Mouse (Mus musculus): ENCODE measurements around the gene Eif2b2.

The Eif2b2 gene

DNA sequence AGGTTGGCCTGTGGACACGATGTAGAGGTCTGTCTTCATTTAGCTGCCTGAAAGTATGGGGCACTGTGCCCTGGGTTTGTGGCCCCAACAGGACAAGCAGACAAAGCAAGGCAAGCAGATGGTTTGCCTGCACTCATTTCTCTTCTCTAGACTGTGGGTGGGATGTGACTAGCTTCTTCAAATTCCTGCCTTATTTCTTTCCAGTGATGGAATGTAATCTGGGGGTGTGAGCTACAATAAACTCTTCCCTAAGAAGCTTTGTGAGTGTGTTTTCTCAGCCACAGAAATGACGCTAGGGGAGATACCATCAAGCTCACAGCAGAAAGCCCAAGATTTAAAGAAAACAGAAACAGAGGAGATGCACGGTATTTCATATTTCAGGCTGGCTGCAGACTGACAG is 32.8 kb downstream of the Eif2b2 start:
- DNase-seq (ENCODE audit: low read depth, low spot score), result no peak

DNA sequence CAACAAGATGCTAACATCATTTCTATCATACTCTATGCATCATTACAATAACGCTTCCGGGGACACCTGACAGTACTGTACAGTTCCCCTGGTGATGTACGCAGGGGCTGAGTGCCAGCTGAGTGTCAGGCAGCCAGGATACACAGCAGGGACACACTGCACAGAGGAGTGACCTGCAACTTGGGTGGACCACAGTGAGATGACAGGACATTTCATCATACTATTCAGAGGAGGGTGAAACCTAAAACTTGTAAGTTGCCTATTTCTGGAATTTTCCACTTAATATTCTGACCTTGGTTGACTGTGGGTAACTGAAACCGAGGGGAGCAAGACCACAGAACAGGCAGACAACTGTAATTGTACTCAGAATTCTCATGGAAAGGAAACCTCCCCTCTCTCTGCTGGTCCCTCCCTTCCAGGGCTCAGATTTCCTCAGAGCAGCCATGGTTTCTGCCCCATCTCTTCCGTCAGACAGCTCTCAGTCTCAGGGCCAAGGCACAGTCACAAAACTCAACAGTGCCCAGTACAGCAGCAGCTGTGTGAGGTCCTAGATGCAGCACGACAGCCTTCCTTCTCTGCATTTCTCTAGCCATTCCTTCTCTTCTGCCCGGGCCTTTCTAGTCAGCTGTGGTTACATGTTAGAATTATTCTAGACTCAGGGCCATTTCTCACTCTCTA is 36.9 kb downstream of the Eif2b2 start:
- DNase-seq (ENCODE audit: low read depth, low spot score), result no peak

DNA sequence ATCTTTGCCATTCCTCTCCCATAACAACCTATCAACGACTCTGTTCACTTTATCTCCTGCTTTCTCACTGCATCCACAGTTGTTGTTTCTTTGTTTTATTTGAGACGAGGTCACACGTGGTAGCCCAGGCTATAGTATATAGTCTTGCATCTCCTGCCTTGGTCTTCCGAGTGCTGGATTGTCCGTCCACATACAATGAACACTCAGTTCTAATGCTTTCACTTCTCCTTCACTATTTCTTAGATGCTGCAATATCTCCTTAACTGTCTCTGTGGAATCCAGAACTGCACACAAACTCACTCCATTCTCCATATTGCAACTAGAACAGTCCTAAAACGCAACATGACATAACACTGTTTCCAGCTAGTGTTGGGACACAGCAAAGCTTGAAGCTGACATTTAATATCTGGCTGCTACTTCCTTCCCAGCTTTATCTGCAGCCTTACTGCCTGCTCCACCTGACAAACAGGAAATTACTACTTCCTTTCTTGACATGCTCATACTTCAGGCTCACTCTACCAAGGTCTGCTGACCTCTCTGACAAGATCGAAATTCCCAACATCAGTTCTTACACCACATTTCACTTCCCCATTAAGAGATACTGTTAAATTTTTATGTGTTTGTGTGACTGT is 37.8 kb downstream of the Eif2b2 start:
- no peak for DNase-seq (ENCODE audit: low read depth, low spot score)

- no peak for DNase-seq (ENCODE audit: low read depth, low spot score)
Observed at GRCm38 (mm10) chr12:85262489-85262888, 43.2 kb downstream of the Eif2b2 start.

DNA sequence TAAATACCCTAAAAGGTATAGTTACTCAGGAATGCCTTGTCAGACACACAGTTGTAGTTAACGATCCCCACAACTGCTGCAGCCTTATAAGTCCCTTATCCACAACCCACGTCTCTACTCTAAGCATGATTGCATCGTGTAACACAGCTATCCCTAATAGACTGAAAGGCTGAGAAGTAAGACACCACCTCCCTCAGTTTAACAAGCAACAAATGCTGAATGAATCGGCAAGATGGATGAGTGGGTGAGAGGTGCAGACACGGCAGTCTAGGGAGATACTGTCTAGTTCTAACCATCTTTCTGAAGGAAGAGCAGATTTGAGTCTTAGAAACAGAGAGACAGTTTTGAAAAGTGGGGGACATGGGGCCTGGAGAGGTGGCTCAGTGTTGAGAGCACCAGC is 43.9 kb downstream of the Eif2b2 start:
- no peak for DNase-seq (ENCODE audit: low read depth, low spot score)

DNA sequence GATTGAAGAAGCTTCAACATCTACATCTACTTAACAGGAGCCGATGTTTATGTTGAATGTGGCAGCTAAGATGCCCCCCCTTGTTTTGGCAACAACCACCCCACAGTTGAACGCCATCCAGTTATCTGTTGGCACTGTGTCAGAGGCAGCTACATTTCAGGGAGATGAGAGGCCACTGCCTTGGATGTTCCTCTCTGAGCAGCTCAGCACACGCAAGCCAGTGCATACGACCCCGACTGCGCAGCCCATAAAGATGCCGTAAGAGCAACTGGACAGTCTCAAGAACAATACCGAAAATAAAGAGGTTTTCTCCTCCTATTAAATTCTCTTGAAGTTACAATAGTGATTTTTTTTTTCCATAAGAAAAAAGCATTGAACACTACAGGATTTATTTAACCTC is 45.2 kb downstream of the Eif2b2 start:
- DNase-seq (ENCODE audit: low read depth, low spot score), result no peak

DNA sequence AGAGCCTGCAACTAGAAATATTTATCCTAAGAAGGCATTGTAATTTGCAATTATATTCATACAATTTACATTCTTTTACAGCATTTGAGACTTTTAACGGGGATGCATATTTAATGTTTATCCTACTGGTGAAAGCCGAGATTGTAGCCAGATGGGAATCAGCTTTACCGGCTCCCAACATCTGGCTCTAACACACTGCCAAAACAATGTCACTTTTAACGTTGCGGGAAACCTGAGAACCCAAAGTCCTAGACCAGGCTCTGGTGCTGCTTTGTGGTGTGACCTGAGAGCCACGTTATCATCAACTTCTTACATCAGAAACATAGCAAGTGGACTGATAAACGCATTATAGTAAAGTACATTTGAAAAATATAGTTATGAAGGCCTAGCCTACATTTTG is 45.7 kb downstream of the Eif2b2 start:
- DNase-seq (ENCODE audit: low read depth, low spot score), result no peak

GRCm38 (mm10) chr12:85266248-85266647 is 47.0 kb downstream of the Eif2b2 start:
- no peak for DNase-seq (ENCODE audit: low read depth, low spot score)

DNA sequence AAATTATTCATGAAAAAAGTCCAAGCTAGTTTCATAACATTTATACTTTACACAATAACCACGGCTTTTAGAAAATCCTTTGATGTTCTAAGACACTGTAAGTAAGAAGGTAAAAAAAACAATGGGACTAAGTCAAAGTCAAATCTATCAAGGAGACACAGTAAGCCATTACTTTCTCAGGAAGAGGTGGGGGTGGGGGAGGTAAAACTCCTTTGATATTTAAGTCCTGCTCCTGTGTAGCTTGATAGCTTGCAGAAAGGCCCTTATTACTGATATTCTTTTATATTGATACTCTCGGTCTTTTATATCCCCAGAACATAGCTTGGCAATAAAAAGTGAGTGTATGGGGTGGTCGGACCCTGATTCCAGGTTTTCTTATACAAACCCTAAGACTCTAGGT is 50.5 kb downstream of the Eif2b2 start:
- DNase-seq (ENCODE audit: low read depth, low spot score), result peak; percentile 60

DNA sequence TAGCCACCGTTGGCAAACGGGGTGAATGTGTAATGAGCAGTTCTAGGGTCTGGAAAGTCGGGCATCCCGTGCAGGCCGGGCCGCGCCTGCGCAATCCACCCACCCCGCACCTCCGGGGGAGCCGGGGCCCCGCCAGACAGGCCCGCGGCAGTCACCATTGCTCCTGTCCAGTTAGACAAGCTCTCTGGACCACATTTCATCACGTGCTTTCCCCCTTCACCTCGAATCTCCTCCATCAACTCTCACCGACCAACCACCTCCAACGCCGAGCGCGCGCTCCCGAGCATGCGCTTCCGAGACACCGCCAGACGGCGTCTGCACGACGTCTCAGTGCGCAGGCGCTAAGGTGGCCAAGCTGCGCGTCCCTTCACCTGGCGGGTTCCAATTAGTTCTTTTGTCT is 51.0 kb downstream of the Eif2b2 start, which contains the start of gene Mlh3:
Gene Mlh3, minus strand, starts transcription at position 281 of the 400 bp plus-strand sequence.
- peak; percentile 95 for DNase-seq (ENCODE audit: low read depth, low spot score)

- peak; percentile 86 for DNase-seq (ENCODE audit: low read depth, low spot score)
Observed at GRCm38 (mm10) chr12:85271132-85271842, 52.0 kb downstream of the Eif2b2 start.

DNA sequence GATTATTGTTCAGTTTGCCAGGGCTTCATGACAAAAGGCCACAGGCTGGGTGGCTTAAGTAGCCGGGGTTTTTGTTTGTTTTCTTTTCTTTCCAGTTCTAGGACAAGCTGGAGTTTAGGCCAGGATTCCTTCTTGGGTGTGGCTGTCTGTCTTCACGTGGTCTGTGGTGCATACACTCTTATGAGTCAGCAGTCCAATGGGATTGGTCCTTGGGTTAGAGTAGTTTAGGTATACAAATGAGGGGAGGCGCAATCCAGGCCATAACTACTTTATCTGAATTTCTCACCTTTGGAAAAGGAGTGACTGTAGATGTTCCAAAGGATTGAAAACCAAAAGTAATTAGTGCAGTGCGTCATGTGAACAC is 52.5 kb downstream of the Eif2b2 start:
- DNase-seq (ENCODE audit: low read depth, low spot score), result peak; percentile 93

GRCm38 (mm10) chr12:85273508-85273907 is 54.2 kb downstream of the Eif2b2 start:
- peak; percentile 25 for DNase-seq (ENCODE audit: low read depth, low spot score)

Measured in ES-CJ7 (cell line).